Mouse (Mus musculus) liver, adult 2 months (tissue): ENCODE data around the gene Gm17949. TPM values are rescaled to one million over a fixed set of nuclear protein-coding genes. Genes with fewer than 3 reads are reported as not detected.
A peak's percentile ranks its signal among the peaks of the same experiment; 100 is the strongest.

Experiments
- DNase-seq: peaks from one replicate; pipeline ENCODE4 v3.0.0-alpha.2; 2011; ENCODE audit warnings: low read depth, low spot score; ENCODE audit errors: extremely low read depth
- H3K27ac ChIP-seq: fragments of 200-500 bp; replicated peaks from 2 replicates; pipeline ENCODE4 v1.5.1; 2012; ENCODE audit warnings: low read depth, mild to moderate bottlenecking, control low read depth, inconsistent platforms, low read length; ENCODE audit not compliant: insufficient read depth
- H3K27me3 ChIP-seq: fragments of 200-500 bp; 2 replicates; pipeline ENCODE4 v1.6.1; 2012; ENCODE audit warnings: mild to moderate bottlenecking, moderate library complexity, low read length, inconsistent platforms; ENCODE audit not compliant: control insufficient read depth, insufficient read depth
- H3K36me3 ChIP-seq: fragments of 200-500 bp; 2 replicates; pipeline ENCODE4 v1.6.1; 2012; ENCODE audit warnings: low read length, inconsistent platforms; ENCODE audit not compliant: control insufficient read depth, insufficient read depth
- H3K4me1 ChIP-seq: fragments of 200-500 bp; 2 replicates; pipeline ENCODE4 v1.6.1; 2011; ENCODE audit warnings: low read length; ENCODE audit not compliant: control insufficient read depth, insufficient read depth
- H3K4me3 ChIP-seq: fragments of 200-500 bp; 2 replicates; pipeline ENCODE4 v1.5.1; 2011; ENCODE audit warnings: low read depth, mild to moderate bottlenecking, control low read depth, low read length, moderate library complexity; ENCODE audit not compliant: insufficient read depth
- H3K79me2 ChIP-seq: fragments of 200-500 bp; 2 replicates; pipeline ENCODE4 v1.6.1; 2012; ENCODE audit warnings: inconsistent platforms, mild to moderate bottlenecking, low read length, moderate library complexity; ENCODE audit not compliant: control insufficient read depth, insufficient read depth
- H3K9ac ChIP-seq: fragments of 200-500 bp; 2 replicates; pipeline ENCODE4 v1.6.1; 2012; ENCODE audit warnings: low read depth, mild to moderate bottlenecking, control low read depth, inconsistent platforms, low read length
- CTCF ChIP-seq: fragments of 200-500 bp; IDR thresholded peaks from 2 replicates; pipeline ENCODE4 v1.5.1; 2011; ENCODE audit warnings: low read depth, low read length, control low read depth
- POLR2A ChIP-seq: fragments of 200-500 bp; IDR thresholded peaks from 2 replicates; pipeline ENCODE4 v1.6.1; 2011; ENCODE audit warnings: low read length, control low read depth; ENCODE audit not compliant: insufficient read depth; ENCODE audit errors: extremely low read depth
- WGBS: fragments of 180-500 bp; shearing (Covaris S2); methylation state at CpG from one replicate; pipeline ENCODE4 v1.1.7; 2018; 5-methylcytosine and 5-hydroxymethylcytosine counted together
- polyA plus RNA-seq: library from polyadenylated mRNA; depleted of rRNA; stranded (reverse); fragments of >200 nt; gene quantifications from 2 replicates; pipeline ENCODE4 v1.2.3, GENCODE M21; 2012
- total RNA-seq: library from RNA; depleted of rRNA; stranded (reverse); fragments of >200 nt; gene quantifications from 2 replicates; pipeline ENCODE4 v1.2.3, GENCODE M21; 2014

Gene Gm17949
- total and polyA plus RNA-seq, 2 experiments = not detected

DNA sequence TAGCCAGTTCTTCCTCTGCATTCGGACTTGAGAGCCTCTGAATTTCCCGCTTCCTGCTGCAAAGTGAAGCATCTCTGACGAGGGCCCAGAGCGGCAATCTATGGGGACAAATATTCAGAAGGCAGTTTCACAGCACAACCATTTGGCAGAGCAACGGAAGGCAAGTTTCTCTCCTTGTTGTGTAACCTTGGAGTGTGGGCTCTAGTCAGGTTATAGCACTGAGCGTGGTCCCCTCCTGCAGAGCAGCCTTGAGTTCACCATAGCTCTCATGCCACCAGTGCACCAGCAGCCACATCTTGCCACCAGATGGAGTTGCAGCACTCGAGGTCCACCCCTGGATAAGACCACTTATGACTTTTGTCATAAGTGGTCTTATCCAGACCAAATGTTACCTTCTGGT lies 22.8 kb upstream of the Gm17949 start:
- TF ChIP-seq CTCF (no peak), POLR2A (no peak)
- WGBS = 88% methylated on average over 7 of the region's 7 CpGs

DNA sequence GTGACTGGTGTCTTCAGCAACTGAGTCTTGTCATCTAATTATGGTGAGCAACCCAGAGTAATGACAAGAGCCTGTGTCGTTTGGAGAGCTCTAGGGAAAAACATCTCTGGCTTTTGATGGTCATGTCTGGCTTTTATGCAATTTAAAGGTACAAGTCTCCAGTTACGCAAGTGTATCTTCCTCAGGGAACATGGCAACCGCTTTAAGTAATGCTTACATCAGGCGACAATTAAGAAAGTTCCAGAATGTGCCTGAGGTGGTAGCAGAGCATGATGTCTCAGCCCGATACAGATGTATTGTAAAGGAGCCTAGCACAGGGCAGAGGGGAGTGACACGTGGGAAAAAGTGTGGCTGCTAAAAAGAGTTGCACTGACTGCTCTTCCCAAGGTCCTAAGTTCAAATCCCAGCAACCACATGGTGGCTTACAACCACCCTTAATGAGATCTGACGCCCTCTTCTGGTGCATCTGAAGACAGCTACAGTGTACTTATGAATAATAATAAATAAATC lies 22.3 kb upstream of the Gm17949 start:
- peaks cover 7% of the 10 kb centered on the region for H3K4me1 ChIP-seq
- peaks cover 3% of the 10 kb centered on the region; the same call in 1 of the 2 replicates for H3K36me3 ChIP-seq
- no peak overlapping the region for H3K27ac ChIP-seq
- H3K27me3 ChIP-seq = no peaks in the 10 kb centered on the region
- no peak overlapping the region for H3K9ac ChIP-seq
- H3K4me3 ChIP-seq = no peak overlapping the region
- TF ChIP-seq POLR2A = no peak
- DNase-seq = no peak
- WGBS = 79% methylated on average over 7 of the region's 7 CpGs
- peaks cover 9% of the 10 kb centered on the region; the same call in 1 of the 2 replicates for H3K79me2 ChIP-seq

More for the DNA sequence above, 22.8 kb upstream of the Gm17949 start:
- Histone ChIP-seq H3K9ac (no peak overlapping the region), H3K79me2 (peaks cover 9% of the 10 kb centered on the region; the same call in 1 of the 2 replicates), H3K27ac (no peak overlapping the region), H3K36me3 (peaks cover 2% of the 10 kb centered on the region; the same call in 1 of the 2 replicates), H3K4me3 (no peak overlapping the region), H3K4me1 (peaks cover 7% of the 10 kb centered on the region), H3K27me3 (no peaks in the 10 kb centered on the region)
- no peak for DNase-seq

DNA sequence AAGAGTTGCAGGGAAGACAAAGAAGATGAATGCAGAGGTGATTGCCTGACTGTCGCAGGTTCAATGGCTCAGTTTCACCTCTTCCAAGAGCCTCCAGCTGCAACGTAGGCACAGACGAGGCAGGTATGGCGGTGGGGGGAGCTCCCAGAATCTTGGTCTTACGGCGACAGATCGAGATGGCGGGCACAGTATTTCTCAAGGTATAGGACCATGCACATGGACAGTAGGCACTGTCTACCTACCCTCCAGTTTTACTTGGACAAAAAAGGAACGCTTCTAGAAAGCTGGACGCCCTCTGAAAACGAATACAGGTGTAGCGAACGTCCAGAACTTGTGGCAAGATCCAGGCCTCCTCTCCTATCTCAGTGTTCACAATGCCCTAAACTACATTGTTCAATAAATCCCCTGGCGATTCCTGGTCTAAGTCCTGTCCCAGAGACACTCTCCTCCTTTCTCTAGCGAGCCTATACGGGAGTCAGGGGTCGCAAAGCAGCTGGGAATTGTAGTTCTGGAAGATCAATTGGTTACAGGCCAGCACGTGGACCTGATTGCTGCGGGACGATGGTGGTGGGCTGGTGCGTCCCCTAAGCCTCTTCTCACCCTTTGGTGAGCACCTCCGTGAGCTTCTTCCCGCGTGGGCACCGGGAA lies 21.7 kb upstream of the Gm17949 start:
- Histone ChIP-seq H3K79me2 (peaks cover 9% of the 10 kb centered on the region; the same call in 1 of the 2 replicates), H3K4me1 (peaks cover 7% of the 10 kb centered on the region), H3K4me3 (peak overlapping the region; percentile 65), H3K9ac (peak overlapping the region; percentile 68), H3K27ac (peak overlapping the region; percentile 59), H3K27me3 (no peaks in the 10 kb centered on the region), H3K36me3 (peaks cover 5% of the 10 kb centered on the region; the same call in 1 of the 2 replicates)
- no peak for TF ChIP-seq POLR2A
- TF ChIP-seq CTCF = no peak
- peak; percentile 85 for DNase-seq
- WGBS = 3% methylated on average over 25 of the region's 25 CpGs

DNA sequence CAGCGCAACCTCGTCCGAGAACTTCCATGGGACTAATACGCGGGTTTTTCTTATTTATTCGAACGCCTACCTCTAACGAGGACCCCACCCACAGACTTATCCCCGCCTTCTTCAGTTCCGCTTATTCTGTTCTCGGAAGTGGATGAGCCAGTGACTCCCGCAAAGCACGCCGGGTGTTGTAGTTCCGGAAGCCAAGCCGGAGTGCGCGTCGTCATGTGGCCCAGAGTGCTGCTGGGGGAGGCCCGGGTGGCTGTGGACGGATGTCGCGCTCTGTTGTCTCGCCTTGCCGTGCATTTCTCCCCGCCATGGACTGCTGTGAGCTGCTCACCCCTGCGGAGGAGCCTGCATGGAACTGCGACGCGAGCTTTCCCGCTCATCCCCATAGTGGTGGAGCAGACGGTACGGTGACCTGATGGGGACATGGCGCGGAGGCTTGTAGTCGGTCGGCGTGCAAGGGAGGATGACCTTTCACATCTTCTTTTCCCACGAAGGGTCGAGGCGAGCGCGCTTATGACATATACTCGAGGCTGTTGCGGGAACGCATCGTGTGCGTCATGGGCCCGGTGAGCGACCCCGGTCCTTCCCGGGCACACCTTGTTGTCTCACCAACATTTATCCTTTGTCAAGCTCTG lies 21.0 kb upstream of the Gm17949 start, which contains the start of gene Clpp:
Clpp (plus strand) TSS at position 191 of the 632 bp plus-strand sequence.
- H3K4me1 ChIP-seq = peaks cover 7% of the 10 kb centered on the region

DNA sequence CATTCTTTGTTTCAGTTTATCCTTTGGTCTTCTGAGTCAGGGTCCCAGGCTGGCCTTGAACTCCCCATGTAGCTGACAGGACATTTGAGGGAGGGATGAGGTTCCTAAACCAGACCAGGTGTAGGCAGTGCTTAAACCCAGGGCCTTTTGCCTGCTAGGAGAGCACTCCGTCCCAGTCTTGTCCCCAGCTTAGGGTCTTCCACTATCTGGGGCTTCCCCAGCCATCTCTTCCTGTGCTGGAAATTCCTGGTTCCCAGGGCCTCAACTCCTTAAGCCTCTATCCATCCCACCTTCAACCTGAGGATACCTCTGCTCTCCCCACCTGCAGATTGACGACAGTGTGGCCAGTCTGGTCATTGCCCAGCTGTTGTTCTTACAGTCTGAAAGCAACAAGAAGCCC lies 20.3 kb upstream of the Gm17949 start:
- H3K9ac ChIP-seq = peak overlapping the region; percentile 43
- H3K36me3 ChIP-seq = peaks cover 7% of the 10 kb centered on the region; the same call in 1 of the 2 replicates
- peaks cover 7% of the 10 kb centered on the region for H3K4me1 ChIP-seq
- no peaks in the 10 kb centered on the region for H3K27me3 ChIP-seq
- no peak overlapping the region; the same call in 1 of the 2 replicates for H3K27ac ChIP-seq
- WGBS = 75% methylated on average over 2 of the region's 2 CpGs
- no peak for TF ChIP-seq CTCF
- TF ChIP-seq POLR2A = no peak
- peak overlapping the region; percentile 69 for H3K4me3 ChIP-seq
- no peak for DNase-seq
- peaks cover 9% of the 10 kb centered on the region; the same call in 1 of the 2 replicates for H3K79me2 ChIP-seq

More for the DNA sequence above, 21.0 kb upstream of the Gm17949 start, which contains the start of gene Clpp:
- Histone ChIP-seq H3K27me3 (no peaks in the 10 kb centered on the region), H3K79me2 (peaks cover 9% of the 10 kb centered on the region; the same call in 1 of the 2 replicates), H3K27ac (peak within 1 kb of the TSS; percentile 59), H3K9ac (peak within 1 kb of the TSS; percentile 77), H3K36me3 (peaks cover 7% of the 10 kb centered on the region; the same call in 1 of the 2 replicates), H3K4me3 (peak within 1 kb of the TSS; percentile 69)
- under 1% methylated on average over 52 of the region's 52 CpGs for WGBS
- TF ChIP-seq CTCF = no peak
- TF ChIP-seq POLR2A = peak; percentile 80
- peak; percentile 95 for DNase-seq
